In the genomic region with DNA sequence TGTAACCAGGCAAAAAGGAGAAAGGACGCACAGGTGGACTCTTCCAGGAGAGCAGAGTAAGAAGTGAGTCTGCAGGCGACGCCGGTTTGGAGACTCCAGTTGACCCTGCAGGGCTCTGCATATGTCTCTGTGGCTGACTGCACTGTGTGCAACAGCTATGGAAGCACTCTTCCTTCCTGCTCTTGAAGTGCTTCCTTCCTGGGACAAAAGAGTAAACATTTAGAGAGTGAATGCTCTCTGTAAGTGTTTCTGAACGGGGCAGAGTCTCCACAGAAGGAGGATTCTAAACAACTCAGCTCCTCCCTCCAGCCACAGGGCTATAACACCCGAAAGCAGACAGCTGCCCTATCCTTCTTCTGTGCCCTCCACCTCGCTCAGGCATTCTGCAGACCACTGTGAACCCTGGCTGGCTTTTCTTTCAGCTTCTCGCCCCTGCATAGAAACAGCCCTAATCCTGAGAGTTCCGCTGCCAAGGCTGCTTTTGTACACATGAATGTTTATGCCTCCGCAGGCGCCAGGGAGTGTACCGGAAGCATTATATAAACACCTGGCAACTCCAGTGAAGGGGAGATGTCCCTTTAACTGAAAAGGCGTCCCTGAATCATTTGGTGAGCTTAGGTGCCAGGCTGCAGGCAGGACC, we compare ENCODE assay signal across 9 mouse cellular contexts. TPM values are rescaled to one million over a fixed set of nuclear protein-coding genes. Genes with fewer than 3 reads are reported as not detected.
DNase-seq lines count a peak whose midpoint lies in the region; ATAC-seq and TF ChIP-seq lines count a peak whose summit lies in the region.
"Had no signal": no experiment of that assay in that cellular context is flagged by ENCODE, and none has a peak within 500 bp of the region (broad histone marks: within the 10 kb centered on the region; RNA-seq: fewer than 3 reads in every experiment).

No protein-coding gene starts in this region.

- no peak overlapping the region for H3K9ac ChIP-seq in heart, postnatal 0 days (replicated peaks; ENCODE audit: low read depth, low read length)
- peak overlapping the region; percentile 1; the same call in 1 of the 2 replicates for H3K9ac ChIP-seq in forebrain, embryonic 13.5 days
- H3K9ac ChIP-seq in midbrain, embryonic 13.5 days (replicated peaks), result 0 out of 2 replicates have a peak overlapping the region, but pooled peaks have one; percentile 7

- WGBS in heart, postnatal 0 days, result 68% methylated on average over 13 of the region's 13 CpGs
- WGBS in forebrain, embryonic 13.5 days, result 28% methylated on average over 13 of the region's 13 CpGs
- WGBS in midbrain, embryonic 13.5 days, result 28% methylated on average over 13 of the region's 13 CpGs

- DNase-seq in heart, postnatal 0 days (ENCODE audit: low spot score), result no peak
- DNase-seq in heart, postnatal 14 days, result no peak
- peak; percentile 34 for DNase-seq in kidney, postnatal 14 days
- no peak for DNase-seq in ovary, postnatal 10 days (ENCODE audit: low spot score)
- no peak for DNase-seq in testis, postnatal 10 days (ENCODE audit: low spot score)
- DNase-seq in frontal cortex, postnatal 14 days (ENCODE audit: low spot score in 2 of 2), result no peak

- no peak for TF ChIP-seq CTCF in heart, postnatal 0 days (IDR thresholded peaks at IDR 0.05; ENCODE audit: low read depth)

- intact Hi-C loops in heart, postnatal 14 days (cut with DNase I), result no loop called here

- no peaks in the 10 kb centered on the region for H3K27me3 ChIP-seq in heart, postnatal 0 days (ENCODE audit: control insufficient read depth, insufficient read depth, low read length)
- no peaks in the 10 kb centered on the region for H3K27me3 ChIP-seq in forebrain, embryonic 13.5 days
- no peaks in the 10 kb centered on the region for H3K27me3 ChIP-seq in midbrain, embryonic 13.5 days

- no peaks in the 10 kb centered on the region for H3K4me1 ChIP-seq in heart, postnatal 0 days (ENCODE audit: control insufficient read depth, insufficient read depth)
- peaks cover 41% of the 10 kb centered on the region for H3K4me1 ChIP-seq in forebrain, embryonic 13.5 days
- peaks cover 31% of the 10 kb centered on the region for H3K4me1 ChIP-seq in midbrain, embryonic 13.5 days (replicated peaks)

- no peaks in the 10 kb centered on the region for H3K9me3 ChIP-seq in heart, postnatal 0 days (replicated peaks; ENCODE audit: control insufficient read depth, low read length)
- no peaks in the 10 kb centered on the region for H3K9me3 ChIP-seq in forebrain, embryonic 13.5 days (replicated peaks)
- no peaks in the 10 kb centered on the region for H3K9me3 ChIP-seq in midbrain, embryonic 13.5 days

- no peak overlapping the region for H3K4me3 ChIP-seq in heart, postnatal 0 days (ENCODE audit: low read depth, low read length)
- no peak overlapping the region for H3K4me3 ChIP-seq in forebrain, embryonic 13.5 days
- H3K4me3 ChIP-seq in midbrain, embryonic 13.5 days (replicated peaks), result no peak overlapping the region
- H3K4me3 ChIP-seq: erythroblast, embryonic 14.5 days had no signal

- H3K4me2 ChIP-seq in heart, postnatal 0 days (ENCODE audit: low read depth, low read length), result peak overlapping the region; percentile 35
- peak overlapping the region; percentile 21; the same call in 1 of the 2 replicates for H3K4me2 ChIP-seq in forebrain, embryonic 13.5 days
- 0 out of 2 replicates have a peak overlapping the region, but pooled peaks have one; percentile 9 for H3K4me2 ChIP-seq in midbrain, embryonic 13.5 days (replicated peaks)

- TF ChIP-seq EP300 in heart, postnatal 0 days (IDR thresholded peaks at IDR 0.05; ENCODE audit: low read depth), result no peak

- H3K36me3 ChIP-seq in heart, postnatal 0 days (replicated peaks; ENCODE audit: control insufficient read depth, insufficient read depth, low read length), result no peaks in the 10 kb centered on the region
- no peaks in the 10 kb centered on the region for H3K36me3 ChIP-seq in forebrain, embryonic 13.5 days (ENCODE audit: poor library complexity, severe bottlenecking)
- H3K36me3 ChIP-seq in midbrain, embryonic 13.5 days, result no peaks in the 10 kb centered on the region

- no peak for ATAC-seq in heart, postnatal 0 days (ENCODE audit: insufficient read depth, low read depth)
- no peak for ATAC-seq in forebrain, embryonic 13.5 days
- no peak for ATAC-seq in midbrain, embryonic 13.5 days

- 0 out of 2 replicates have a peak overlapping the region, but pooled peaks have one; percentile 40 for H3K27ac ChIP-seq in heart, postnatal 0 days (ENCODE audit: low read depth)
- H3K27ac ChIP-seq in forebrain, embryonic 13.5 days, result peak overlapping the region; percentile 44
- H3K27ac ChIP-seq in midbrain, embryonic 13.5 days, result no peak overlapping the region; the same call in 1 of the 2 replicates

RNA-seq across cellular contexts. Expression of gene Ubash3b, which starts 14.2 kb away (rescaled TPM):
- 6.6 and 10.2 TPM in 2 replicates for total RNA-seq in heart, postnatal 0 days (2014; rRNA removed; ENCODE audit: low replicate concordance)
- 3.6 and 4.0 TPM in 2 replicates for polyA plus RNA-seq in heart, postnatal 0 days (2015; fragmentation: Nextera tagmentation; extraction: Ambion mirVana)
- total RNA-seq in heart, postnatal 14 days (2021), result 1 to 10 TPM; 1.7 to 1.8 TPM
- 9.7 and 9.8 TPM in 2 replicates for polyA plus RNA-seq in forebrain, embryonic 13.5 days (2015; fragmentation: Nextera tagmentation; extraction: Ambion mirVana)
- 12.1 and 12.6 TPM in 2 replicates for polyA plus RNA-seq in midbrain, embryonic 13.5 days (2015; fragmentation: Nextera tagmentation; extraction: Ambion mirVana)
